Mouse (Mus musculus) CH12F3 (cell line): ENCODE measurements around the gene Gm9046.
"Not testable (repeated sequence)": the region's sequence is repeated elsewhere in the genome, so short reads cannot be mapped to it uniquely, and the experiment has no call there.

ENCODE experiments used
- in situ Hi-C: fragments of 300-500 bp; cut with MboI; formaldehyde crosslinking; loops from 2 replicates; pipeline ENCODE4 v1.14.3; 2020; ENCODE audit warnings: low sequenced_read_pairs

Gene Gm9046

GRCm38 (mm10) chr10:118343155-118343554 lies at the start of gene Gm9046:
TSS of gene Gm9046 (minus strand) at chr10:118343255.
- in situ Hi-C loops = not testable (repeated sequence)

GRCm38 (mm10) chr10:118370443-118370842 lies 27.4 kb upstream of the Gm9046 start:
- in situ Hi-C loops = loop anchor here (25.0 kb wide), 1 partner anchor 633 kb away; the partner anchor contains the start of gene Slc35e3

DNA sequence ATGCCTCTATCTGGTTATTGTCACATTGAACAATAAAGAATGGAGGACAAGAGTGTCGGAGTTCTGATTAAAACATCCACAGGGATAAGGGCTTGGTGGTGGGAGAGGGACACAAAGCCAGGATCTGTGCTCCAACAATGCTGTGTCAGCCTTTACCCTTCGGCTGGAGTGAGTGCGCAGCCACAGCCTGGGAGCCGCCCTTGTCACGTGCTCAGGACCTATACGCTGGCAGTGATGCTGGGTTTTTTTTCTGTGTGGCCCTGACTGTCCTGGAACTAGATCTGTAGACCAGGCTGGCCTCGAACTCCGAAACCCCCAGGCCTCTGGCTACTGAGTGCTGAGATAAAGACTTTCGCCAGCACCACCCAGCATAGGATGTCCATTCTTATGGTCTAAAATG lies 26.5 kb upstream of the Gm9046 start:
- in situ Hi-C loops = loop anchor here (25.0 kb wide), 1 partner anchor 632 kb away; the partner anchor contains the start of gene Slc35e3

GRCm38 (mm10) chr10:118354005-118354404 lies 10.9 kb upstream of the Gm9046 start, which contains the start of gene Gm9049:
TSS of gene Gm9049 (minus strand) at chr10:118354105.
- in situ Hi-C loops = loop anchor here (25.0 kb wide), 1 partner anchor 617 kb away; the partner anchor contains the start of gene Slc35e3

DNA sequence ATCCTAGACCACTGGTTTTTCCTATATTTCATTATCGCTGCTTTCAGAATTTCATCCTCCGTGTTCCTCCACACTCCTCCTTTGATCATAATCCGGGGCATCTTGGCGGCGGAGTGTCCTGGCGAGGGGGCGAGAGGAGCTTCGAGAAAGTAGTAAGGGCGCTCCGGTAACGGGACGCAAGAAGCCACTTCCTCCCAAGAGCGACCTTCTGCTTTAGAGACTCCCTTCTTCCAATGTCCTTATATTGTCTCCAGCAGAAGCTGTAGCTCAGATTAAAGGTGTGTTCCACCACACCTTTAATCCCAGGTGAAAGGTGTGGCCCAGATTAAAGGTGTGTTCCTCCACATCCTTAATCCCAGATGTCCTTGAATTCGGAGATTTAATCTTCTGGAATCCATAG lies 5.5 kb upstream of the Gm9046 start, which contains the start of gene Gm9048:
TSS of gene Gm9048 (minus strand) at position 101 of the 400 bp plus-strand sequence.
- in situ Hi-C loops = not testable (repeated sequence)

- in situ Hi-C loops = not testable (repeated sequence)
Observed at GRCm38 (mm10) chr10:118337731-118338130, 5.3 kb downstream of the Gm9046 start, which contains the start of gene Gm9045. TSS of gene Gm9045 (minus strand) at chr10:118337831.

GRCm38 (mm10) chr10:118332308-118332707 lies 10.7 kb downstream of the Gm9046 start, which contains the start of gene Gm9044:
TSS of gene Gm9044 (minus strand) at chr10:118332408.
- in situ Hi-C loops = not testable (repeated sequence)

GRCm38 (mm10) chr10:118326869-118327268 lies 16.2 kb downstream of the Gm9046 start, which contains the start of gene Gm9040:
TSS of gene Gm9040 (minus strand) at chr10:118326969.
- in situ Hi-C loops = not testable (repeated sequence)

DNA sequence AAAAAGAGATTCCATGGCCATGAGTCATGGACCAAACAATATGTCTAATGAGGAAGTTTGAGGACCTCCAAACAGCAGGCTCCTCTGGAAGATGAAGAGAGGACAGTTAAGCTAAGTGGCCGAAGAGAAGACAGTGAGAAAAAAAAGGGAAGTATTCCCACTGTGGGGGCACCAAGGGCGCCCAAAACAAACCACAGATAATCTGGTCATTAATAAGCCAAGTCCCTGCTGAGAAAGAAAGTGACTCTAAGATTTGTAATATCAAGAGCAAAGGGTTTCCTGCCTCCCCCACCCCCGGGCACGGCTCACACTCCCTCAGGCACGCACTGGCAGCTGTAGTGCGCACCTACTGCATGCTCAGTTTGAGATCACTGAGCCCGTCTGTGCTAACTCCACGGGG lies 24.0 kb downstream of the Gm9046 start:
- in situ Hi-C loops = no loop called here

DNA sequence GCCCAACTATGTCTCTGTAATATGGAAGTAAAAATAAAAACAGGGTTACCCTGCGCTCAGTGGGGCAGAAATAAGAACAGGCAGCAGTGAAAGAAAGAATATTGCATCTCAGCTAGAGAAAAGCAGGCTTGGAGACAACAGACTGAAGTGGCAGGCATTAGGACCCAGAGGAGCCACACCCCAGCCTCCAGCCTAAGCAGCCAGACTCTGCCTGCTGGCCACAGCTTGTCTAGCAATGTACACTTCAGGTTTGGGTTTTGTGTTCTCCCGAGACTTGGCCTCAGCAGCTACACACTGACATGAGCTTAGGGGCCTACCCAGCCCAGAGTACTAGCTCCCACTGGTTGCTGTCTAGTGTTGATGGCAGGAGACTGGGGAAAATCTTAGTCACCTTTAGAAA lies 40.9 kb downstream of the Gm9046 start:
- in situ Hi-C loops = not testable (repeated sequence)

- in situ Hi-C loops = loop anchor here (25.0 kb wide), 1 partner anchor 133 kb away; no protein-coding TSS in a partner anchor
Observed at GRCm38 (mm10) chr10:118294938-118295337, 48.1 kb downstream of the Gm9046 start, which contains the start of gene Iltifb. TSS of gene Iltifb (minus strand) at chr10:118295038.
